Comparison of ENCODE assay signal across 12 mouse cellular contexts in genomic region chr1:135671406-135671805, GRCm38 (mm10). TPM values are rescaled to one million over a fixed set of nuclear protein-coding genes. Genes with fewer than 3 reads are reported as not detected.
DNase-seq lines count a peak whose midpoint lies in the region; ATAC-seq and TF ChIP-seq lines count a peak whose summit lies in the region.
"Had no signal": no experiment of that assay in that cellular context is flagged by ENCODE, and none has a peak within 500 bp of the region (broad histone marks: within the 10 kb centered on the region; RNA-seq: fewer than 3 reads in every experiment).

No protein-coding gene starts in this region.

- H3K36me3 ChIP-seq in heart, postnatal 0 days (replicated peaks; ENCODE audit: control insufficient read depth, insufficient read depth, low read length) = no peaks in the 10 kb centered on the region
- H3K36me3 ChIP-seq in lung, embryonic 14.5 days (ENCODE audit: insufficient read depth) = no peaks in the 10 kb centered on the region
- no peaks in the 10 kb centered on the region for H3K36me3 ChIP-seq in ES-Bruce4 (ENCODE audit: control insufficient read depth, insufficient read depth, low read length, poor library complexity, severe bottlenecking)
- H3K36me3 ChIP-seq: embryonic facial prominence, embryonic 15.5 days; hindbrain, embryonic 15.5 days; liver, embryonic 15.5 days had no signal

- TF ChIP-seq POLR2A in ES-Bruce4 (IDR thresholded peaks at IDR 0.05; ENCODE audit: insufficient read depth, low read length) = no peak

- peak; percentile 28; the same call in 1 of the 2 replicates for TF ChIP-seq CTCF in heart, postnatal 0 days (IDR thresholded peaks at IDR 0.05; ENCODE audit: low read depth)
- TF ChIP-seq CTCF in lung, embryonic 14.5 days (IDR thresholded peaks at IDR 0.05; ENCODE audit: low read depth) = peak; percentile 50
- TF ChIP-seq CTCF in ES-Bruce4 (IDR thresholded peaks at IDR 0.05; ENCODE audit: low read depth, low read length) = peak; percentile 62

- peaks cover 40% of the 10 kb centered on the region for H3K4me1 ChIP-seq in heart, postnatal 0 days (ENCODE audit: control insufficient read depth, insufficient read depth)
- peaks cover 12% of the 10 kb centered on the region for H3K4me1 ChIP-seq in lung, embryonic 14.5 days (ENCODE audit: insufficient read depth)
- H3K4me1 ChIP-seq in ES-Bruce4 (ENCODE audit: control insufficient read depth, insufficient read depth, low read length) = peaks cover 9% of the 10 kb centered on the region

- no peak overlapping the region for H3K4me3 ChIP-seq in heart, postnatal 0 days (ENCODE audit: low read depth, low read length)
- H3K4me3 ChIP-seq in lung, embryonic 14.5 days (ENCODE audit: low read depth, low read length) = no peak overlapping the region
- no peak overlapping the region for H3K4me3 ChIP-seq in ES-Bruce4 (ENCODE audit: low read depth, low read length)
- H3K4me3 ChIP-seq: embryonic facial prominence, embryonic 15.5 days; hindbrain, embryonic 15.5 days; liver, embryonic 15.5 days had no signal

- ATAC-seq in heart, postnatal 0 days (ENCODE audit: insufficient read depth, low read depth) = no peak
- no peak for ATAC-seq in lung, embryonic 14.5 days (ENCODE audit: insufficient read depth)

- H3K27ac ChIP-seq in heart, postnatal 0 days (ENCODE audit: low read depth) = 0 out of 2 replicates have a peak overlapping the region, but pooled peaks have one; percentile 26
- peak overlapping the region; percentile 65; the same call in 1 of the 2 replicates for H3K27ac ChIP-seq in lung, embryonic 14.5 days (ENCODE audit: low read depth)
- H3K27ac ChIP-seq in ES-Bruce4 (ENCODE audit: insufficient read depth, low read length) = no peak overlapping the region
- H3K27ac ChIP-seq: liver, embryonic 15.5 days had no signal

- DNase-seq in heart, postnatal 0 days (ENCODE audit: low spot score) = no peak
- no peak for DNase-seq in heart, adult 9 months (ENCODE audit: low spot score in 2 of 2)
- no peak for DNase-seq in lung, embryonic 14.5 days
- no peak for DNase-seq in lung, postnatal 4 days
- peak; percentile 60 for DNase-seq in ZHBTc4 (ENCODE audit: low read depth, low spot score)
- no peak for DNase-seq in urinary bladder, postnatal 36 days (ENCODE audit: low spot score in 2 of 2)
- DNase-seq in urinary bladder, adult 18-20 months (ENCODE audit: low spot score in 2 of 2) = no peak
- DNase-seq: right cerebral cortex, postnatal 14 days had no signal

- no peaks in the 10 kb centered on the region for H3K9me3 ChIP-seq in heart, postnatal 0 days (replicated peaks; ENCODE audit: control insufficient read depth, low read length)
- H3K9me3 ChIP-seq in lung, embryonic 14.5 days (ENCODE audit: low read depth, low read length) = no peaks in the 10 kb centered on the region
- no peaks in the 10 kb centered on the region for H3K9me3 ChIP-seq in ES-Bruce4 (replicated peaks; ENCODE audit: control insufficient read depth, insufficient read depth, low read length, poor library complexity, severe bottlenecking)
- H3K9me3 ChIP-seq: embryonic facial prominence, embryonic 15.5 days; hindbrain, embryonic 15.5 days; liver, embryonic 15.5 days had no signal

- WGBS in heart, postnatal 0 days = 19% methylated on average over 1 of the region's 1 CpGs
- 23% methylated on average over 1 of the region's 1 CpGs for WGBS in lung, embryonic 14.5 days

- H3K27me3 ChIP-seq in heart, postnatal 0 days (ENCODE audit: control insufficient read depth, insufficient read depth, low read length) = no peaks in the 10 kb centered on the region
- no peaks in the 10 kb centered on the region for H3K27me3 ChIP-seq in lung, embryonic 14.5 days (ENCODE audit: insufficient read depth, low read length)
- no peaks in the 10 kb centered on the region for H3K27me3 ChIP-seq in ES-Bruce4 (ENCODE audit: control insufficient read depth, insufficient read depth, low read length, poor library complexity, severe bottlenecking)
- H3K27me3 ChIP-seq: hindbrain, embryonic 15.5 days; liver, embryonic 15.5 days had no signal

- H3K4me2 ChIP-seq in heart, postnatal 0 days (ENCODE audit: low read depth, low read length) = no peak overlapping the region
- H3K4me2 ChIP-seq in lung, embryonic 14.5 days = no peak overlapping the region
- H3K4me2 ChIP-seq: embryonic facial prominence, embryonic 15.5 days; hindbrain, embryonic 15.5 days; liver, embryonic 15.5 days had no signal

- TF ChIP-seq EP300 in heart, postnatal 0 days (IDR thresholded peaks at IDR 0.05; ENCODE audit: low read depth) = no peak
- TF ChIP-seq EP300 in ES-Bruce4 (IDR thresholded peaks at IDR 0.05; ENCODE audit: insufficient read depth, low read depth, low read length) = no peak

- H3K9ac ChIP-seq in heart, postnatal 0 days (replicated peaks; ENCODE audit: low read depth, low read length) = no peak overlapping the region
- no peak overlapping the region for H3K9ac ChIP-seq in lung, embryonic 14.5 days
- H3K9ac ChIP-seq in ES-Bruce4 (ENCODE audit: low read depth, poor library complexity, severe bottlenecking) = no peak overlapping the region
- H3K9ac ChIP-seq: embryonic facial prominence, embryonic 15.5 days; liver, embryonic 15.5 days had no signal

RNA-seq across cellular contexts. Expression of gene Csrp1, which starts 48.5 kb away (rescaled TPM):
- 529 and 840 TPM in 2 replicates for total RNA-seq in heart, postnatal 0 days (2014; rRNA removed; ENCODE audit: low replicate concordance)
- polyA plus RNA-seq in heart, postnatal 0 days (2015; fragmentation: Nextera tagmentation; extraction: Ambion mirVana) = 128 and 145 TPM in 2 replicates
- polyA plus RNA-seq in lung, embryonic 14.5 days (2014; fragmentation: Nextera tagmentation; extraction: Ambion mirVana) = 271 and 297 TPM in 2 replicates
- 178 and 190 TPM in 2 replicates for polyA plus RNA-seq in ES-Bruce4 (2011; ENCODE audit: insufficient read depth, insufficient read length, low read depth, missing spikeins)
